Mouse (Mus musculus) C2C12 (cell line): ENCODE measurements around the gene Knl1.

ENCODE experiments used
- CTCF ChIP-seq: IDR thresholded peaks from one replicate; pipeline ENCODE4 v1.5.1; 2011; ENCODE audit not compliant: control insufficient read depth, insufficient read depth, insufficient read length
- MYOD1 ChIP-seq: IDR thresholded peaks from one replicate; pipeline ENCODE4 v1.6.1; 2011; ENCODE audit warnings: low read depth; ENCODE audit not compliant: control insufficient read depth, insufficient read length
- MYOG ChIP-seq: IDR thresholded peaks from one replicate; pipeline ENCODE4 v1.6.1; 2011; ENCODE audit not compliant: control insufficient read depth, insufficient read length; ENCODE audit errors: extremely low read depth
- USF1 ChIP-seq: IDR thresholded peaks from one replicate; pipeline ENCODE4 v1.6.1; 2011; ENCODE audit warnings: low read depth, mild to moderate bottlenecking, control low read depth, moderate library complexity

DNA sequence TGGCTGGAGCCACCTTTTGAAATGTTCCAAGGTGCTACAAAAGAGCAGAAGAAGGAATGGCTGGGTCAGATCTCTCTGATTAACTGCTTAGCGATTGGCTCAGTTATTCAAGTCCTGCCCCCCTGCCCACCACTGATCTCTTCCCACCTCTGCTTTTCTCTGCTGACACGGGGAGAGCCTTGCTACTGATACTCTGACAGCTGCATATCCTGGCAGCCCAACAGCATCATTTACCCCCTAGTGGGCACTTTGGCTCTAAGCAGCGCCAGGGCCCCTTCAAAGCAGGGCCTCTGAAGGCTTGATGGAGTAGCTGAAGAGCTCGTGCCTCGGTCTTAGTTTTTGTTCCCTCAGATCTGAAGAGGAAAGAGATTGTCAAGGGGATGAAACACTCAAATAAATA, 27.8 kb upstream of the Knl1 start:
- TF ChIP-seq CTCF (no peak), MYOG (no peak), USF1 (no peak), MYOD1 (no peak)
